Mouse (Mus musculus) liver, postnatal 0 days (tissue): Measurements from ENCODE around the gene Gm20388.

Experiments used
- CTCF ChIP-seq: sonication (generic); IDR thresholded peaks from 2 replicates; pipeline ENCODE4 v1.5.1; 2016; ENCODE audit warnings: antibody characterized with exemption, low read depth
- EP300 ChIP-seq: IDR thresholded peaks from 2 replicates; pipeline ENCODE4 v1.6.1; 2016; ENCODE audit warnings: antibody characterized with exemption, low read depth, mild to moderate bottlenecking

- TF ChIP-seq CTCF: no peak
- no peak for TF ChIP-seq EP300
Observed at GRCm38 (mm10) chr8:123813892-123814266, 3903.2 kb downstream of the Gm20388 start.
